Mouse (Mus musculus): ENCODE data around the gene Clcc1. TPM values are rescaled to one million over a fixed set of nuclear protein-coding genes. Genes with fewer than 3 reads are reported as not detected.

Gene Clcc1
- 25.3 and 27.0 TPM in 2 replicates for polyA plus RNA-seq (2012; rRNA removed)

GRCm38 (mm10) chr3:108653710-108654379 is at the start of gene Clcc1:
Clcc1 (plus strand) TSS chr3:108653913.

GRCm38 (mm10) chr3:108722036-108722872 is 68.5 kb downstream of the Clcc1 start, which contains the start of gene Gpsm2:
Gpsm2 (minus strand) TSS chr3:108722309.

Other genes with a start within 250 kb of the Clcc1 start
- gene Celsr2, start 238.4 kb upstream of the Clcc1 start, polyA plus RNA-seq (2012; rRNA removed): 0.23 and 0.29 TPM in 2 replicates
- gene Sars, start 208.7 kb upstream of the Clcc1 start, polyA plus RNA-seq (2012; rRNA removed): 46.8 and 52.8 TPM in 2 replicates
- gene 1700013F07Rik, start 119.8 kb upstream of the Clcc1 start, polyA plus RNA-seq (2012; rRNA removed): not detected in 2 replicates
- gene 5330417C22Rik, start 117.4 kb upstream of the Clcc1 start, polyA plus RNA-seq (2012; rRNA removed): 0.05 and 0.11 TPM in 2 replicates
- 3.4 and 4.7 TPM in 2 replicates for gene Tmem167b, start 91.4 kb upstream of the Clcc1 start, polyA plus RNA-seq (2012; rRNA removed)
- 6.1 and 6.8 TPM in 2 replicates for gene Taf13, start 82.2 kb upstream of the Clcc1 start, polyA plus RNA-seq (2012; rRNA removed)
- gene Wdr47, start 62.6 kb upstream of the Clcc1 start, polyA plus RNA-seq (2012; rRNA removed): 1.5 TPM in 2 replicates
- 19.8 and 31.5 TPM in 2 replicates for gene Gpsm2, start 68.4 kb downstream of the Clcc1 start, polyA plus RNA-seq (2012; rRNA removed)
- 0.62 and 0.86 TPM in 2 replicates for gene Aknad1, start 85.7 kb downstream of the Clcc1 start, polyA plus RNA-seq (2012; rRNA removed)
- gene Stxbp3, start 186.6 kb downstream of the Clcc1 start, polyA plus RNA-seq (2012; rRNA removed): 12.5 TPM in 2 replicates
- gene Fndc7, start 236.1 kb downstream of the Clcc1 start, polyA plus RNA-seq (2012; rRNA removed): 0.02 TPM in 2 replicates

Measured in liver, embryonic 14 days (tissue).